Mouse (Mus musculus): ENCODE results near the gene March6.
A peak's percentile ranks its signal among the peaks of the same experiment; 100 is the strongest.

March6 gene

GRCm38 (mm10) chr15:31530659-31531445 lies at the start of gene March6:
TSS of gene March6 (minus strand) at chr15:31531053.
- DNase-seq (ENCODE audit: low spot score in 2 of 2) = peak; percentile 83 to 86

- no peak for DNase-seq (ENCODE audit: low spot score in 2 of 2)
Observed at GRCm38 (mm10) chr15:31576076-31576475, 45.2 kb upstream of the March6 start.

GRCm38 (mm10) chr15:31573692-31574091 lies 42.8 kb upstream of the March6 start:
- no peak for DNase-seq (ENCODE audit: low spot score in 2 of 2)

GRCm38 (mm10) chr15:31573287-31573686 lies 42.4 kb upstream of the March6 start:
- no peak for DNase-seq (ENCODE audit: low spot score in 2 of 2)

- peak; percentile 20 to 41 for DNase-seq (ENCODE audit: low spot score in 2 of 2)
Observed at GRCm38 (mm10) chr15:31571906-31572722, 41.3 kb upstream of the March6 start.

- DNase-seq (ENCODE audit: low spot score in 2 of 2) = no peak
Observed at GRCm38 (mm10) chr15:31570959-31571358, 40.1 kb upstream of the March6 start.

GRCm38 (mm10) chr15:31569325-31570022 lies 38.6 kb upstream of the March6 start:
- no peak for DNase-seq (ENCODE audit: low spot score in 2 of 2)

GRCm38 (mm10) chr15:31568581-31568996 lies 37.7 kb upstream of the March6 start:
- peak; percentile 48 to 54 for DNase-seq (ENCODE audit: low spot score in 2 of 2)

- DNase-seq (ENCODE audit: low spot score in 2 of 2) = no peak
Observed at GRCm38 (mm10) chr15:31567431-31567830, 36.6 kb upstream of the March6 start.

- DNase-seq (ENCODE audit: low spot score in 2 of 2) = no peak
Observed at GRCm38 (mm10) chr15:31565786-31566185, 34.9 kb upstream of the March6 start.

GRCm38 (mm10) chr15:31565184-31565583 lies 34.3 kb upstream of the March6 start, which contains the start of gene Cmbl:
TSS of gene Cmbl (plus strand) at chr15:31565389.
- DNase-seq (ENCODE audit: low spot score in 2 of 2) = no peak

GRCm38 (mm10) chr15:31563577-31564546 lies 33.0 kb upstream of the March6 start:
- no peak for DNase-seq (ENCODE audit: low spot score in 2 of 2)

- DNase-seq (ENCODE audit: low spot score in 2 of 2) = no peak
Observed at GRCm38 (mm10) chr15:31562847-31563246, 32.0 kb upstream of the March6 start.

GRCm38 (mm10) chr15:31561976-31562375 lies 31.1 kb upstream of the March6 start:
- DNase-seq (ENCODE audit: low spot score in 2 of 2) = no peak

- no peak for DNase-seq (ENCODE audit: low spot score in 2 of 2)
Observed at GRCm38 (mm10) chr15:31561390-31561789, 30.5 kb upstream of the March6 start.

- no peak for DNase-seq (ENCODE audit: low spot score in 2 of 2)
Observed at GRCm38 (mm10) chr15:31554855-31555254, 24.0 kb upstream of the March6 start.

GRCm38 (mm10) chr15:31550381-31550780 lies 19.5 kb upstream of the March6 start:
- no peak for DNase-seq (ENCODE audit: low spot score in 2 of 2)

- DNase-seq (ENCODE audit: low spot score in 2 of 2) = no peak
Observed at GRCm38 (mm10) chr15:31547421-31547820, 16.6 kb upstream of the March6 start.

GRCm38 (mm10) chr15:31546291-31546690 lies 15.4 kb upstream of the March6 start:
- DNase-seq (ENCODE audit: low spot score in 2 of 2) = no peak

- DNase-seq (ENCODE audit: low spot score in 2 of 2) = no peak
Observed at GRCm38 (mm10) chr15:31545058-31545457, 14.2 kb upstream of the March6 start.

- peak; percentile 34 to 62 for DNase-seq (ENCODE audit: low spot score in 2 of 2)
Observed at GRCm38 (mm10) chr15:31543246-31543645, 12.4 kb upstream of the March6 start.
